Mouse (Mus musculus): ENCODE results near the gene Jtb. TPM values are rescaled to one million over a fixed set of nuclear protein-coding genes. Genes with fewer than 3 reads are reported as not detected.

The Jtb gene
- polyA plus RNA-seq, 1 experiment from 2014 or later: 88.6 TPM

DNA sequence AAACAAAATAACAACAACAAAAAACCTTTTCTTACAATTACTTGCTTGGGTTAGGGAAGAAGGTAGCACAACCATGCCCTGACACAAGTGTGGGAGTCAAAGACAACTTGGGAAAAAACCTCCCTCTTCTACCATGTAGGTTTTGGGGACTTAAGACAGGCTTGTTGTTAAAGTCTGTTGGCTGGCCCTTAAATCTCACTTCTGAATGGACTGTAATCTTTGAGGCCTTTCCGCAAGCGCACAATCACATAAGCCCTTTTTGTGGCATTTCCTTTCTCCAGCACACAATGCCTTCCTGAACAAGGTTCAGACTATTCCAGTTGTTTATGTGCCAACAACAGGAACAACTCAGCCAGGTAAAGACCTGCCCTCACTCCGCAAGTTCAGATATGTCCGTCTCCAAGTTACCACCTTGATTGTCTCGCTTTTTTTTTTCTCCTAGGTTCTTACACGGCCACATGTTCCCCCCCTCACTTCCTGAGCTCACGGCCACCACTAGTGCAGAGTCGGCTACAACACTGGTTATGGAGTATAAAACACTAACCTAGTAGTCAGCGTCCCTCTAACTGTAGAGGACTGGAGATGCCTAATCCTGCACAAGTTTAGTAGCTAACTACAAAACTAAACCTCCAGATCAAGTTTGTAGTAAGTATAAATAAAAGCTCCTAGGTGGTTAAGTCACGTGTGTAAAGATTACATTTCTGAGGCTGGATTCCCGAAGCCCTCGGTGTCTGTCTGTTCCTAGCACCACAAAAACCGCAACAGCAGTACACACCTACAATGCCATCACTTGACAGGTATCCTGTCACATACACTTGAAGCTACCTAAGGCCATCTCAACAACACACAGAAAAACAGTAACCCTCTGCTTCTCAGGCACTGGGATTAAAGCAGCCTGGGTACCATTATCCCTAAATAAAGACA is 19.7 kb upstream of the Jtb start:
- Histone ChIP-seq H3K9me3 (no peaks in the 10 kb centered on the region), H3K4me1 (replicated peaks) (peaks cover 20% of the 10 kb centered on the region), H3K9ac (replicated peaks) (0 out of 2 replicates have a peak overlapping the region, but pooled peaks have one; percentile 81), H3K27me3 (no peaks in the 10 kb centered on the region), H3K4me2 (peak overlapping the region; percentile 88), H3K4me3 (replicated peaks) (peak overlapping the region; percentile 76), H3K36me3 (peaks cover 52% of the 10 kb centered on the region), H3K27ac (no peak overlapping the region)
- ATAC-seq (ENCODE audit: insufficient number of reproducible peaks, insufficient read depth, low FRiP score, low TSS enrichment, low read depth): no peak
- 83% methylated on average over 13 of the region's 13 CpGs for WGBS

DNA sequence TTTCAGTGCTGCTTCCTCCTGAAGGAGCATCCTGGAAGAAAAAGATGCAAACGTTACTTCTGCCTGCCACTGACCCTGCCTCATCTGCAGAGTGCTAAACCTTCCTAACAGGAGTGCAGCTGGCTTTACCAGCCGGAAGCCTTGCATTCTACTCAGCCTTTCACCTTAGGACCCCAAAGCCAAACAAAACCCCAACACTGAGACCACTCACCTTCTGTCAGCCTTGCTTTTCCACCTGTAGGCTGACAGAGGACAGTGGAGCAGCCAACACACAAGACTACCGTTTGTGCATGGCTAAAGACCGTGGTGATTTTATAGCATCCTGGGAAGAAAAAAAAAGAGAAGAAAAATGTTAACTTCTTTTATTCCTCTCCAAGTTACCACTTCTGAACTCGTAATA is 18.7 kb upstream of the Jtb start:
- Histone ChIP-seq H3K27ac (peak overlapping the region; percentile 80; the same call in 1 of the 2 replicates), H3K4me3 (replicated peaks) (peak overlapping the region; percentile 76), H3K4me1 (replicated peaks) (peaks cover 20% of the 10 kb centered on the region), H3K4me2 (peak overlapping the region; percentile 88), H3K9ac (replicated peaks) (peak overlapping the region; percentile 81), H3K36me3 (peaks cover 49% of the 10 kb centered on the region), H3K27me3 (no peaks in the 10 kb centered on the region), H3K9me3 (no peaks in the 10 kb centered on the region)
- 15% methylated on average over 5 of the region's 5 CpGs for WGBS
- no peak for ATAC-seq (ENCODE audit: insufficient number of reproducible peaks, insufficient read depth, low FRiP score, low TSS enrichment, low read depth)

DNA sequence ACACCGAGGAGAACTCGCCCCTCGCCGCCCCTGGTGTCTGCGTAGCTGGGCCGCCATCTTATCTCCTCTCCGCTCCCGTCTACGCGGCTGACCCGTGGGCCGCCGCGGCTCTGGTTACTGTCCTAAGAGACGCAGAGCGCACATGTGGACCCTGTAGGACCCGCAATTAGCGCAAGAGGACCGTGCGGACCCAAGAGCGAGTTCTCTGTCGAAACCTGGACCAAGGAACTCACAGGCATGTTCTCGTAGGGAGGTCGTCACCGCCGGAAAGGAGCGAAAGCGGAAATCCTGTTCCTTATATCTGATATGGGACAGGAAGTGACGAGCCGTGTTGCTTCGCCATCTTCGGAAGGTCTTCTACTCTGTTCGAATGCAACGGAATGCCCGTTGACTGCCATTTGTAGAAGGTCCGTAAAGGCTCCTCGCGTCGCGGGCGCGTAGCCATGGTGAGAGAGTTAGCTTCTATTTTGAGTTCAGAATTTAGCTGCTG is 18.0 kb upstream of the Jtb start, which contains the start of the genes Rps27 and Rab13:
Gene Rps27 (minus strand): TSS at position 275 of the 490 bp plus-strand sequence.
Gene Rab13 (plus strand): TSS at position 319 of the 490 bp plus-strand sequence.
- Histone ChIP-seq H3K9ac (replicated peaks) (peak within 1 kb of the TSS; percentile 81), H3K36me3 (peaks cover 42% of the 10 kb centered on the region), H3K9me3 (no peaks in the 10 kb centered on the region), H3K4me1 (replicated peaks) (peaks cover 20% of the 10 kb centered on the region), H3K27me3 (no peaks in the 10 kb centered on the region), H3K4me2 (peak within 1 kb of the TSS; percentile 88), H3K27ac (peak within 1 kb of the TSS; percentile 80), H3K4me3 (replicated peaks) (peak within 1 kb of the TSS; percentile 76)
- peak; percentile 90 for ATAC-seq (ENCODE audit: insufficient number of reproducible peaks, insufficient read depth, low FRiP score, low TSS enrichment, low read depth)
- WGBS: under 1% methylated on average over 42 of the region's 42 CpGs

DNA sequence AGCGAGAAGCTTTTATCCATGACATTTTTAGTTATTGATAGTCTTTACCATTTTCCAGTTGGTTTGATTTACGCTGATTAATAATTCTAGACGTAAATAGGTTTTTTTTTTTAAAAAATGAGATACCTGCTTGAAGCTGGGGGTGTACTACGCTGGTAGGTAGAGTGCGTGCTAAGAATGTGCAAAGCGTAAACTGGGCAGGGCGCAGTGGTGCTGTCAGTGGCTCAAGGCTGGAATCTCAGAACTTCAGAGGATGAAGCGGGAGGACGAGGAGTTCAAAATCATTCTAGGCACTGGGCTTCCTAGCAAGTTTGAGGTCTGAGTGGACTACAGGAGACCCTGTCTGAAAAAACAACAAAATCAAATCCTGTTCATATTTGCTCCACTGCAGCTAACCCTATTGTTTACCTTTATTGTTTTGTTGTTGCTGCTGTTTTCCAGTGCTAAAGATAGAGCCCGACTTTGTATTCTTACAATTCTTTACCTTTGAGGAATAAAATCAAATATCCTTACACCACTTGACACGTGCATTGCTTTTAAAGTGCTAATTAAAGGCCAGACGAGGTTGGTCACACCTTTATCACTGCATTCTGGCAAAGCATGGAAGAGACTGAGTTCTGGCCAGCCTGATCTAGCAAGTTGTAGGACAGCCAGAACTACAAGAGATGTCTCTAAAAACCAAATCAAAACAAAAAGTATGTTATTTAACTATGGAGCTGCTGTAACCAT is 17.3 kb upstream of the Jtb start:
- no peak for ATAC-seq (ENCODE audit: insufficient number of reproducible peaks, insufficient read depth, low FRiP score, low TSS enrichment, low read depth)
- peaks cover 20% of the 10 kb centered on the region for H3K4me1 ChIP-seq (replicated peaks)
- 14% methylated on average over 12 of the region's 12 CpGs for WGBS
- H3K9ac ChIP-seq (replicated peaks): peak overlapping the region; percentile 27; the same call in 1 of the 2 replicates
- peaks cover 35% of the 10 kb centered on the region for H3K36me3 ChIP-seq
- H3K27me3 ChIP-seq: no peaks in the 10 kb centered on the region
- peak overlapping the region; percentile 80 for H3K27ac ChIP-seq
- no peaks in the 10 kb centered on the region for H3K9me3 ChIP-seq
- peak overlapping the region; percentile 88 for H3K4me2 ChIP-seq
- H3K4me3 ChIP-seq (replicated peaks): peak overlapping the region; percentile 76

DNA sequence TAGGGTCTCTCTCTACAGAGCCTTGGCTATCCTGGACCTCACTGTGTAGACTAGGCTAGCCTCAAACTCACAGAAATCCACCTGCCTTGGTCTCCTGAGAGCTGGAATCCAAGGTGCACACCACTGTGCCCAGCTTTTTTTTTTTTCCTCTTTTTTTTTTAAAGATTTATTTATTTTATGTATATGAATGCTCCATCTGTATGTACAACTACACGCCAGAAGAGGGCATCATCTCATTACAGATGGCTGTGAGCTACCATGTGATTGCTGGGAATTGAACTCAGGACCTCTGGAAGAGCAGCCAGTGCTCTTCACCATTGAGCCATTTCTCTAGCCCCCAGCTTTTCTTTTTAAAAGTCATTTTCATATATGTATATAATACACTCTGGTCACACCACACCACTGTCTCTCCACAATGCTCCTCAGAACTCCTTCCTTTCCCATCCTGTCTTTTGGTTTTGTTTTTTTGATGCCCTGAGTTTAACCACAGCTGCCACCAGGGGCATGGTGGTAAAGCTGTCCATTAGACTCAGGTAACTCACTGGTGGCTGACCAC is 15.5 kb upstream of the Jtb start:
- Histone ChIP-seq H3K4me2 (no peak overlapping the region), H3K9me3 (no peaks in the 10 kb centered on the region), H3K27ac (no peak overlapping the region), H3K9ac (replicated peaks) (no peak overlapping the region), H3K27me3 (no peaks in the 10 kb centered on the region), H3K4me1 (replicated peaks) (peaks cover 27% of the 10 kb centered on the region), H3K36me3 (peaks cover 17% of the 10 kb centered on the region), H3K4me3 (replicated peaks) (no peak overlapping the region)
- WGBS: 67% methylated on average over 1 of the region's 1 CpGs
- no peak for ATAC-seq (ENCODE audit: insufficient number of reproducible peaks, insufficient read depth, low FRiP score, low TSS enrichment, low read depth)

DNA sequence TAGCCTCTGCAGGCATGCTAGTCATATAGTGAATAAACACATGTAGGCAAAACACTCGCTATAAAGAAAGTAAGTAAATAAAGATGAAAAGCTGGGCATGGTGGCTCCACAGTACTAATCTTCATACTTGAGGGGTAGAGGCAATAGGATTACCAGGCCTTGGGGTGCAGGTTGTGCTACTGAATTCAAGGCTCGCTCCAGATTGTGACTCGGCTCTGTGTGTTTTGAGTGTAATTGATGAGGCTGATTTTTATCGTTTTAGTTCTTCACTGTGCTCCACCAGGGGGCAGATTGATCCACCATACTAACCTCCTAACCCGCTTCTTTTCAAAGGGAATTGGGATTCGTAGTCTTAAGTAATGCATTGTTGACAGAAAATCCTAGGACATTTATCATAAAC is 11.3 kb upstream of the Jtb start:
- Histone ChIP-seq H3K4me3 (replicated peaks) (peak overlapping the region; percentile 57), H3K9me3 (no peaks in the 10 kb centered on the region), H3K9ac (replicated peaks) (no peak overlapping the region), H3K36me3 (peaks cover 25% of the 10 kb centered on the region), H3K27me3 (no peaks in the 10 kb centered on the region), H3K4me1 (replicated peaks) (peaks cover 21% of the 10 kb centered on the region), H3K4me2 (peak overlapping the region; percentile 70), H3K27ac (peak overlapping the region; percentile 91)
- ATAC-seq (ENCODE audit: insufficient number of reproducible peaks, insufficient read depth, low FRiP score, low TSS enrichment, low read depth): no peak
- WGBS: 17% methylated on average over 6 of the region's 6 CpGs

DNA sequence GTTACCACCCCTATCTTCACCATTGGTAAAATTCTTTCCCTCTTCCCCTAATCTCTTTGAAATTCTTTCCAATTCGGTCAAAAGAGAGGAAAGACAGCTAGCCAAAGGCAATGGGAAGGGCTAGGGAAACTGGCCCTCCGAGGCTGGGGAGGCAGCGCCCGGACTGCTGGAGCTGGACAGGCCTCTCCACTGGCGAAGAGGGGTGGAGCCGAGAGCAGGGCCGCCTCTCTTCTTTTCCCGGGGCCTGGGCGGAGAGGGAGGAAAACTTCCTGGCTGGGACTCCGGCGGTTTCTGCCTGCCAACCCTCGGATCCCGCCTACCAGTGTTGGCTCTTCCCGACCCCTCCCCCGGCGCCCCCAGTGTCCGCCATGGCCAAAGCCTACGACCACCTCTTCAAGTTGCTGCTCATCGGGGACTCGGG is 10.9 kb upstream of the Jtb start:
- Histone ChIP-seq H3K4me1 (replicated peaks) (peaks cover 21% of the 10 kb centered on the region), H3K4me2 (peak overlapping the region; percentile 70), H3K27ac (peak overlapping the region; percentile 91), H3K9me3 (no peaks in the 10 kb centered on the region), H3K9ac (replicated peaks) (peak overlapping the region; percentile 75), H3K4me3 (replicated peaks) (peak overlapping the region; percentile 57), H3K27me3 (no peaks in the 10 kb centered on the region), H3K36me3 (peaks cover 30% of the 10 kb centered on the region)
- ATAC-seq (ENCODE audit: insufficient number of reproducible peaks, insufficient read depth, low FRiP score, low TSS enrichment, low read depth): peak; percentile 88
- WGBS: under 1% methylated on average over 20 of the region's 20 CpGs

DNA sequence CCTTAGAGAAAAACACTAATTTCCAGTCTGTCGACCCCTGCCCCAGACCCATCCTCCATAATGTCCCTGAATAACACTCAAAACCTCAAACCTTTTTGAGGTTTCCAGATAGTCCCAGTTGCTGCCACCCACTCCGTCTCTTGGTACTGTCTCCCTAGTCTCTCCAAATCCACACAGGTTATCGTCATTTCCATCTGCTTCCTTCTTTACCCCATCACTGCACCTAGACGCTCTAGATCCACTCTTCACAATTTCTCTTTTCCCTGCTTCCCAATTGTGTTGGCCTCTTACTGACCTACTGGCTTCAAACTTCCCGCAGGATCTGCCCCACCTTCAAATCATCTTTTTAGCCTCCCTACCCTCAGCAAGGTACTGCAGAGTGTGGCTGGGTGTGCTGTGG is 10.3 kb upstream of the Jtb start:
- Histone ChIP-seq H3K36me3 (peaks cover 36% of the 10 kb centered on the region), H3K4me1 (replicated peaks) (peaks cover 21% of the 10 kb centered on the region), H3K4me3 (replicated peaks) (peak overlapping the region; percentile 57), H3K9me3 (no peaks in the 10 kb centered on the region), H3K9ac (replicated peaks) (peak overlapping the region; percentile 75), H3K27ac (peak overlapping the region; percentile 91; the same call in 1 of the 2 replicates), H3K4me2 (peak overlapping the region; percentile 70), H3K27me3 (no peaks in the 10 kb centered on the region)
- no peak for ATAC-seq (ENCODE audit: insufficient number of reproducible peaks, insufficient read depth, low FRiP score, low TSS enrichment, low read depth)
- 26% methylated on average over 5 of the region's 5 CpGs for WGBS

DNA sequence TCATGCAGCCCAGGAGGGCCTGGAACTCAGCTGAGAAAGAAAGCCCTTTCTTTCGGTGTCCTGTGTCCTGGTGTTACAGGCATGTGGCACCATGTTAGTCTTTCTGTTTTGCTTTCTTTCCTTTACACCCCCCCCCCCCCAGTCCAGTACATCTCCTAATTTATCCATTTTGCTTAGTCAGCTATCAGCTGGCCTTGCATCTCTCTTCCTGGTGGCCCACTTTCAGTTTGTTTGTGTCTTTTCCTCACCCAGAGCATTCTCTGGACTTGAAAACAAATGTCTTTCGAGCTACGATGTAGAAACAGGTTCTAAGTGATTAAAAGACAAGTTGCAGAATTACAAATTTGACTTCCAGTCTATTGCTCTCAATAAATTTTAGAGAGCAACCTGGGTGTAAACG is 8.9 kb upstream of the Jtb start:
- ATAC-seq (ENCODE audit: insufficient number of reproducible peaks, insufficient read depth, low FRiP score, low TSS enrichment, low read depth): no peak
- Histone ChIP-seq H3K9me3 (no peaks in the 10 kb centered on the region), H3K4me1 (replicated peaks) (peaks cover 21% of the 10 kb centered on the region), H3K27ac (no peak overlapping the region), H3K27me3 (no peaks in the 10 kb centered on the region), H3K36me3 (peaks cover 36% of the 10 kb centered on the region), H3K4me2 (no peak overlapping the region), H3K9ac (replicated peaks) (no peak overlapping the region), H3K4me3 (replicated peaks) (no peak overlapping the region)
- WGBS: 93% methylated on average over 4 of the region's 4 CpGs

DNA sequence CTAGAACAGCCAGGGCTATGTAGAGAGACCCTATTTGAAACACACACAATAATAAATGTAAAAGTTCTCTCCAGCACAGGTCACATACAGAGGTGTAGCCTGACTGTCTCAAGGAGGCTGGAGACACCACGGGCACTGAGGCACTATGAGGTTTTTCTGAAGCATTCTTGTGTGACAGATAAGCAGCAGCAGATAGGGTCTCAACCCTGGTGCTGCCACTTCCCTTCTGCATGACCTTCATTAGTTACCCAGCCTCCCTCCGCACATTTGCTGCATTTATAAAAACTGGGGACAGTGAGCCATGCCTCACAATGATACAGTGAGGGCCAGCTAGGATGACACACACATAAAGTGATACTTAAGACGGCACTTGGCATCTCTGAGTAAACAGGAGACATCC is 8.5 kb upstream of the Jtb start:
- peaks cover 21% of the 10 kb centered on the region for H3K4me1 ChIP-seq (replicated peaks)
- no peak for ATAC-seq (ENCODE audit: insufficient number of reproducible peaks, insufficient read depth, low FRiP score, low TSS enrichment, low read depth)

More for the DNA sequence above, 8.5 kb upstream of the Jtb start:
- Histone ChIP-seq H3K27ac (no peak overlapping the region), H3K9ac (replicated peaks) (0 out of 2 replicates have a peak overlapping the region, but pooled peaks have one; percentile 27), H3K36me3 (peaks cover 36% of the 10 kb centered on the region), H3K4me2 (no peak overlapping the region), H3K9me3 (no peaks in the 10 kb centered on the region; the same call in 1 of the 2 replicates), H3K27me3 (no peaks in the 10 kb centered on the region), H3K4me3 (replicated peaks) (no peak overlapping the region)
- 86% methylated on average over 3 of the region's 3 CpGs for WGBS
